Mouse (Mus musculus) embryonic facial prominence, embryonic 14.5 days (tissue): ENCODE results near the gene Slamf1. TPM values are rescaled to one million over a fixed set of nuclear protein-coding genes. Genes with fewer than 3 reads are reported as not detected.
A peak's percentile ranks its signal among the peaks of the same experiment; 100 is the strongest.

Experiments
- ATAC-seq: fragments of 200-750 bp; cut with Nextera tagmentation; 2 replicates; pipeline ENCODE4 v1.8.0; 2017; ENCODE audit warnings: low read depth, moderate number of reproducible peaks, moderate TSS enrichment
- DNase-seq: peaks from one replicate; pipeline ENCODE4 v3.0.0-alpha.2; 2015; ENCODE audit warnings: low spot score
- H3K27ac ChIP-seq: fragments of 300-500 bp; sonication (generic); replicated peaks from 2 replicates; pipeline ENCODE4 v1.5.1; 2014; ENCODE audit warnings: low read depth, mild to moderate bottlenecking, low read length, moderate library complexity
- H3K27me3 ChIP-seq: fragments of 300-500 bp; sonication (generic); replicated peaks from 2 replicates; pipeline ENCODE4 v1.6.1; 2014; ENCODE audit warnings: low read length; ENCODE audit not compliant: control insufficient read depth, insufficient read depth
- H3K36me3 ChIP-seq: fragments of 300-500 bp; sonication (generic); 2 replicates; pipeline ENCODE4 v1.6.1; 2014; ENCODE audit warnings: low read length, mixed read lengths; ENCODE audit not compliant: control insufficient read depth, insufficient read depth
- H3K4me1 ChIP-seq: fragments of 300-500 bp; sonication (generic); 2 replicates; pipeline ENCODE4 v1.6.1; 2014; ENCODE audit warnings: antibody characterized with exemption, low read length; ENCODE audit not compliant: control insufficient read depth, insufficient read depth
- H3K4me2 ChIP-seq: fragments of 300-500 bp; sonication (generic); 2 replicates; pipeline ENCODE4 v1.6.1; 2014; ENCODE audit warnings: low read depth, mild to moderate bottlenecking, low read length, moderate library complexity, mixed read lengths
- H3K4me3 ChIP-seq: fragments of 300-500 bp; sonication (generic); 2 replicates; pipeline ENCODE4 v1.5.1; 2014; ENCODE audit warnings: low read depth, mild to moderate bottlenecking, low read length
- H3K9ac ChIP-seq: fragments of 300-500 bp; sonication (generic); 2 replicates; pipeline ENCODE4 v1.6.1; 2014; ENCODE audit warnings: low read depth, mild to moderate bottlenecking, low read length, moderate library complexity, mixed read lengths
- H3K9me3 ChIP-seq: fragments of 300-500 bp; sonication (generic); 2 replicates; pipeline ENCODE4 v1.6.1; 2016; ENCODE audit warnings: low read length; ENCODE audit not compliant: control insufficient read depth
- WGBS: fragments of 180-500 bp; shearing (Covaris S2); extraction: QIAGEN DNeasy Blood & Tissue Kit; methylation state at CpG from one replicate; pipeline ENCODE4 v1.1.7; 2014; 5-methylcytosine and 5-hydroxymethylcytosine counted together
- polyA plus RNA-seq: library from polyadenylated mRNA; unstranded; fragments of >200 nt; fragmentation: Nextera tagmentation; extraction: Ambion mirVana; gene quantifications from 2 replicates; pipeline ENCODE4 v1.2.1, GENCODE M21; 2014

The Slamf1 gene
- polyA plus RNA-seq, 1 experiment from 2014 or later = 0.17 TPM

DNA sequence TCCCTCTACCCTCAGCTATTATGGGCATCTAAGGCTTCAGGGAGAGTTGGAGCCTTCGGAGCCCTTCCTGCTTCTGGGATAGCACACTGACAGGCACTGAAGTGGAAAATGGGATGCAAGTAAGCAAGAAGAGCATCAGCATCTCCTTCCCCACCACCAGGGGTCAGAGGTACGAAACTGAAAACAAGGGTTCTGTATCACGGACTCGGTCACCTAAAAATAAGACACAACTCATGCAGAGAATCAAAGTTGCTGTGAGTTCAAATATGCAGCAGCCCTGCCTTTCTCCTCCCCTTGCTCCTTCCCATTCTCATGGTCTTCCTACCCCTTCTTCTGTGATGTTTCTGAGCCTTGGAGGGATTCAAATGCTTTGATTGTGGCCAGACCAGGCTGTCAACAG lies 58.5 kb downstream of the Slamf1 start:
- H3K4me2 ChIP-seq = no peak overlapping the region
- no peaks in the 10 kb centered on the region for H3K9me3 ChIP-seq
- no peaks in the 10 kb centered on the region for H3K4me1 ChIP-seq
- no peak overlapping the region for H3K9ac ChIP-seq
- no peaks in the 10 kb centered on the region for H3K27me3 ChIP-seq
- no peak for ATAC-seq
- no peak overlapping the region for H3K4me3 ChIP-seq
- DNase-seq = no peak
- no peak overlapping the region for H3K27ac ChIP-seq
- 41% methylated on average over 4 of the region's 4 CpGs for WGBS
- H3K36me3 ChIP-seq = no peaks in the 10 kb centered on the region

DNA sequence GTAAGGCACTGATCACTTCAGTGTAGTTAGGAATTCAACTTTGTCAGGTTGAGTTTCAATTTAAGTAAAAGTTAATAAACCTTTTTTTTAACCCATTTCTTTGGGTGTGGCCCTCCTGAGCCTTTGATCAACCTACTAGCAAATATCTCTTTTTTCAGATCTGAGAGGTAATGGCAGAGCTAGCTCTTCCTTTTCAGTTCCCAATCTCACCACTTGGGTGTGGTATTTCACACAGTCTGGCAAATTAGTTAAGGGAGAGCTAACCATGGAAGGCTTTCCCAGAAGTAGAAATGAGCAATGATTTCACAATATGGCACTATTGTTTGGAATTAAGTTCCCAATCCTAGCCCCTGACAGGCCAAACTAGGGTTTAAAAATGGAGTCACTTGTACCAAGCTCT lies 59.2 kb downstream of the Slamf1 start:
- peak; percentile 6 for DNase-seq
- Histone ChIP-seq H3K36me3 (no peaks in the 10 kb centered on the region), H3K27ac (no peak overlapping the region), H3K27me3 (no peaks in the 10 kb centered on the region), H3K4me3 (no peak overlapping the region), H3K4me1 (no peaks in the 10 kb centered on the region), H3K4me2 (no peak overlapping the region), H3K9ac (no peak overlapping the region), H3K9me3 (no peaks in the 10 kb centered on the region)
- no peak for ATAC-seq

DNA sequence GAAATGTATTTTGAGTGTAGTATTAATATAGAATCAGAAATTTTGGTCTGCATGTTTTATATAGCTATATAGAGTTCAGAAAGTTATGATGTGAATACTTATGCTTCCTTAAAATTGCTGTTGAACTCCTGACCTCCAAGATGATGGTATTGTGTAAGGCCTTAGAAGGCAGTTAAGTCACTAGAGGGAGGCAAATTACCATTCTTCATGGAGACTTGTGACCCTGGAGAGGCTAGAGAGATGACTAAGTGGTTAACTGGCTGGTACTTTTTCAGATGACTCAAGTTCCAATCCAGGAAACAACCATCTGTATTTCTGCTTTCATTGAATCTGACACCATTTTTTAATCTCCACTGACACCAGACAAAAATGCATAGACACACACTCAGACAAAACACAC lies 60.7 kb downstream of the Slamf1 start:
- Histone ChIP-seq H3K4me2 (no peak overlapping the region), H3K27me3 (no peaks in the 10 kb centered on the region), H3K27ac (no peak overlapping the region), H3K9me3 (no peaks in the 10 kb centered on the region), H3K4me3 (no peak overlapping the region), H3K9ac (no peak overlapping the region), H3K4me1 (no peaks in the 10 kb centered on the region), H3K36me3 (no peaks in the 10 kb centered on the region)
- no peak for ATAC-seq
- peak; percentile 6 for DNase-seq

DNA sequence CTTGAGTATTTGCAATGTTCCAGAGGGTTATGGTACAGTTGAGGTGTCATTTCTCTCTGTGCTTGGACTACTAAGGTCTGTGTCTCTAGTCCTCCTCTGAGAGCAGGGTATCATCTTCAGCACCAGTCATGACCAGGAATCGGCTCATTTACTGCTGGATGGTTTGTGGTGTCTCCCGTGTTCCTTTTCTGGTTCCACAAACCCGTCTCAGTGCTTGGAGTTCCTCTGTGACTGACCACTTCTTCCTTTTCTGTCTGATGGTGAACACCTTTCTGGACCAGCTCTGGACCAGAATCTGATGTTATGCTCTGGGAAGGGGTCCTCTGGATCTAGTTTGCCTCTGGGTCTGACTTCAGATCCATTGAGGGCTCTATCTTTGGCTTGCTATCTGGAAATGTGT lies 72.6 kb downstream of the Slamf1 start, which contains the start of gene Cd84:
Cd84 (plus strand) TSS at position 210 of the 400 bp plus-strand sequence.
- H3K4me2 ChIP-seq = no peak within 1 kb of the TSS
- H3K4me3 ChIP-seq = no peak within 1 kb of the TSS
- H3K9ac ChIP-seq = no peak within 1 kb of the TSS
- DNase-seq = no peak
- 81% methylated on average over 3 of the region's 3 CpGs for WGBS
- ATAC-seq = no peak
- H3K27ac ChIP-seq = no peak within 1 kb of the TSS
- no peaks in the 10 kb centered on the region for H3K9me3 ChIP-seq
- H3K36me3 ChIP-seq = no peaks in the 10 kb centered on the region
- H3K27me3 ChIP-seq = no peaks in the 10 kb centered on the region
- H3K4me1 ChIP-seq = no peaks in the 10 kb centered on the region

DNA sequence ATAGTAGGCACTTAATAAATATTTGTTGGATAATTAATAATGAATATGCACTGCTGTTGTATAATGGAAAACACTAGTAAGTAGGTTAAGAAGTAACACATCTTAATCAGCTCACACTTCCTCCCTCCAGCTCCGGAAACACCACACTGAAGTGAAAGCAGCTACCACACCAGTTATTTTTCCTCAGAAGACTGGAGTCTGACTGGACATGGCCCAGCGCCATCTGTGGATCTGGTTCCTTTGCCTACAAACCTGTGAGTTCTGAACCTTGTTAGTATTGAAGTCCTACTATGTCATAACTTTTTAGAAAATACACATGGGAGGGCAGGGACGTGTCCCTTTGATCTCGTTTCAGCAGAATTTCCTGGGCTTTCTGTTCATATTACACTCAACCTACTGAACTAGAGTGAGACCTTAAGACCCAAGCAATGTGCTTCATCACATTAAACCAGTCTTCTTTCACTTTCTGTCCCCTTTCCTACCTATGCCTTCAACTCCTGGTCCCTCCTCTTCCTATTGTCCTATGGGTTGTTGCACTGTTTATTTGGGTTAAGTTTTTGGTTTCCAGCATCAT lies 73.6 kb downstream of the Slamf1 start:
- H3K9ac ChIP-seq = no peak overlapping the region
- H3K4me1 ChIP-seq = no peaks in the 10 kb centered on the region
- no peak overlapping the region for H3K4me2 ChIP-seq
- no peak overlapping the region for H3K27ac ChIP-seq
- no peaks in the 10 kb centered on the region for H3K36me3 ChIP-seq
- no peak overlapping the region for H3K4me3 ChIP-seq
- no peak for DNase-seq
- WGBS = 66% methylated on average over 4 of the region's 4 CpGs
- no peaks in the 10 kb centered on the region for H3K27me3 ChIP-seq
- no peak for ATAC-seq
- H3K9me3 ChIP-seq = no peaks in the 10 kb centered on the region

DNA sequence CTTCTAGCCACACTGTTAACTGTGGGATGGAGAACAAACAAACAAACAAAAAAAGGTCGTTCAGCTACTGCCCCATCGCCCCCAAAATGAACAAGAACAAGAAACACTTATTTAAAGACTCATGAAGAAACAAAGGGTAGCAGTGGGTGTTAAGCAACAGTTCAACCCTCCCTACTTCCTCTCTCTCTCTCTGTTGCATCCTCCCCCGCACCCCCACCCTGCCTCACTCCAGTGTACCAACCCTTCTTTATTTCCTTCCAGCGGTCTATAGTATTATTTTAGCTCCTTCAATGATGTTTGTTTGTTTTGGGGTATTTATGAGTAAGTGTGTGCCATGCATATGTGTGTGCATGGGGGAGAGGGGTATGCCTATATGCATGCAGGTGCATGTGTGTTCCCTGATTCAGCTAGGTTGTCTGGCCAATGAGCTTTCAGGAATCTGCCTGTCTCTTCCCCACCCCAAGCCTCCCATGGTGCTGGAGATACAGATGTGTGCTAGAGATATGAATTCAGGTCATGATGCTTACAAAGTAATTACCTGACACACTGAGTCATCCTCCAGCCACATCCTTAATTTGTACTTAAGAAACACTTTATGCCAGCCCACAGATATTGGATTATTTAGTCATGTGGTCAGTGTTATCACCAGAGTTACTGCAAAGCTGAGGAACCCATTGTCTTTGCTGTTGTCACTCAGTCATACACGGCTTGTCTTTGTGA lies 78.3 kb downstream of the Slamf1 start:
- H3K4me1 ChIP-seq = no peaks in the 10 kb centered on the region
- no peak overlapping the region for H3K9ac ChIP-seq
- no peak overlapping the region for H3K27ac ChIP-seq
- no peaks in the 10 kb centered on the region for H3K36me3 ChIP-seq
- 71% methylated on average over 5 of the region's 5 CpGs for WGBS
- H3K4me2 ChIP-seq = no peak overlapping the region
- H3K27me3 ChIP-seq = no peaks in the 10 kb centered on the region
- no peaks in the 10 kb centered on the region for H3K9me3 ChIP-seq
- no peak for ATAC-seq
- no peak overlapping the region for H3K4me3 ChIP-seq
- DNase-seq = no peak

DNA sequence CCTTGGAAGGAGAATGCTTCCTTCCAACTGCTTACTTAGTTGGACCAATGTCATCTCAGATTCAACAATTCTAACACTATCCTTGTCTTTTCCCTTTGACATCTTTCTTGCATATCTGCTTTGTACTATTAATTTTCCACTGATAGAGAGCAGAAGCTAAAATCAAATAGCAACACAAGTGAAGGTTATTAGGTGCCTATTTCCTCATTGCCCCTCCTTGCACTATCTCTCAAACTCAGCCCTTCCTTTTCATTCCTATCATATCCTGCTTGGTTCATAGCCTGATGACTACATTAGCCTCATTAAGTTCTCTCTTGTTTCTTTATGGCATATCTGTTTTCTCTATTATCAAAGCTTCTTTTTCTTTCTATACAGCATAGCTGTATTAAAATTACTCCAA lies 81.3 kb downstream of the Slamf1 start:
- H3K9me3 ChIP-seq = no peaks in the 10 kb centered on the region
- no peaks in the 10 kb centered on the region for H3K4me1 ChIP-seq
- no peaks in the 10 kb centered on the region for H3K27me3 ChIP-seq
- no peak overlapping the region for H3K4me3 ChIP-seq
- no peaks in the 10 kb centered on the region for H3K36me3 ChIP-seq
- ATAC-seq (no peak), DNase-seq (no peak)
- H3K9ac ChIP-seq = no peak overlapping the region
- H3K4me2 ChIP-seq = no peak overlapping the region
- H3K27ac ChIP-seq = no peak overlapping the region

DNA sequence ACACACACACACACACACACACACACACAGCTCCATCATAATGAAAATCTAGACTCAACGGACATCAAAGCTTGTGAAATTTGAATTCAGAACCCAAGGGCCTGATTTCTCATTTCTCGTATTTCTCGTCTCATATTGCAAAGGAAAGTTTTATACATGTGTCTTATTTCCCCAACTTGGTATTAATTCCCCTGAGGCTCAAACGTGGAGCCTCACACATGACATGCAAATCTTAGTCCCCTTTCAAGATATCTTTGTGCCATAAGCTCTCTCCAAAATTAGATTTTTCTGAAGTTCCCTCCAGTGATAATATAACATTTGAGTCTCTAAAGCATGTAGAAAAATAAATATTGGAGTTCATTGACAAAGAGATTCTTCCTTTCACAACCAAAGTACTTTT lies 81.8 kb downstream of the Slamf1 start:
- Histone ChIP-seq H3K4me3 (no peak overlapping the region), H3K4me2 (no peak overlapping the region), H3K9me3 (no peaks in the 10 kb centered on the region), H3K36me3 (no peaks in the 10 kb centered on the region), H3K27ac (no peak overlapping the region), H3K27me3 (no peaks in the 10 kb centered on the region), H3K9ac (no peak overlapping the region), H3K4me1 (no peaks in the 10 kb centered on the region)
- 79% methylated on average over 4 of the region's 4 CpGs for WGBS
- ATAC-seq = no peak
- no peak for DNase-seq

DNA sequence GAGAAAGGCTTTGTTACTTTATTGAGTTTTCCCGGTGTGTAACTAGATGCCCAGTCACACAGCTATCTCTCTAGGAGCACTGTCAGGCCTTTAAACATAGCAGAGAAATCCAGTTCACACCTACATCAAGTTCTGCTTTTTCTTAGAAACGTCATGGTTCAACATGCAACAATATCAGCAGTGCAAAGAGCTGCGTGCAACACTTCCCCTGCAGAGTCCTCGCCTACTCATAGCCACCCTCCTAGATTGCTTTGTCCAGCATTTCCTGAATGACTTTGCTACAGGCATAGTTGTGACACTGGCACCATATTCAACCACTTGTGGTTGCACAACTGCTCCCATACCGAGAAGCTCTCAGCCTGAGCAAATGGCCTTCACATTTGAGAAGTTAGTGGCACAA lies 82.5 kb downstream of the Slamf1 start:
- WGBS = 90% methylated on average over 5 of the region's 5 CpGs
- peak; percentile 6 for DNase-seq
- no peaks in the 10 kb centered on the region for H3K4me1 ChIP-seq
- H3K27me3 ChIP-seq = no peaks in the 10 kb centered on the region
- H3K27ac ChIP-seq = no peak overlapping the region
- no peak for ATAC-seq
- H3K4me2 ChIP-seq = no peak overlapping the region
- no peaks in the 10 kb centered on the region for H3K9me3 ChIP-seq
- no peak overlapping the region for H3K9ac ChIP-seq
- no peak overlapping the region for H3K4me3 ChIP-seq
- H3K36me3 ChIP-seq = no peaks in the 10 kb centered on the region
